Mouse (Mus musculus): ENCODE measurements at regions not wholly inside any gene's neighbourhood (a gene's known extent, or its start where the extent isn't known, plus 50 kb on each side); places are given as distances from the start of the nearest gene placed in this dataset.

GRCm38 (mm10) chr8:115555452-115555851, 152.1 kb downstream of the Maf start:
- TF ChIP-seq CTCF (IDR thresholded peaks at IDR 0.05; ENCODE audit: low read depth) (no peak), EP300 (IDR thresholded peaks at IDR 0.05; ENCODE audit: low read depth) (no peak)
- WGBS (ENCODE audit: insufficient replicate concordance): 36% methylated on average over 5 of the region's 5 CpGs
- Histone ChIP-seq H3K36me3 (replicated peaks; ENCODE audit: insufficient read depth, low read length) (no peaks in the 10 kb centered on the region), H3K4me1 (ENCODE audit: insufficient read depth) (no peaks in the 10 kb centered on the region; the same call in 1 of the 2 replicates), H3K27ac (ENCODE audit: low read depth) (no peak overlapping the region), H3K4me3 (ENCODE audit: low read depth, low read length) (no peak overlapping the region), H3K4me2 (ENCODE audit: low read depth, low read length) (no peak overlapping the region), H3K9ac (replicated peaks) (no peak overlapping the region), H3K27me3 (ENCODE audit: insufficient read depth, low read length) (no peaks in the 10 kb centered on the region), H3K9me3 (ENCODE audit: low read length) (no peaks in the 10 kb centered on the region)
- DNase-seq: no peak
- no peak; the same call in 1 of the 2 replicates for ATAC-seq

GRCm38 (mm10) chr8:115554185-115554584, 153.4 kb downstream of the Maf start:
- Histone ChIP-seq H3K27ac (ENCODE audit: low read depth) (no peak overlapping the region), H3K4me1 (ENCODE audit: insufficient read depth) (no peaks in the 10 kb centered on the region; the same call in 1 of the 2 replicates), H3K4me2 (ENCODE audit: low read depth, low read length) (no peak overlapping the region), H3K27me3 (ENCODE audit: insufficient read depth, low read length) (no peaks in the 10 kb centered on the region), H3K36me3 (replicated peaks; ENCODE audit: insufficient read depth, low read length) (no peaks in the 10 kb centered on the region), H3K9ac (replicated peaks) (no peak overlapping the region), H3K4me3 (ENCODE audit: low read depth, low read length) (no peak overlapping the region), H3K9me3 (ENCODE audit: low read length) (no peaks in the 10 kb centered on the region)
- DNase-seq: no peak
- ATAC-seq: no peak
- WGBS (ENCODE audit: insufficient replicate concordance): 73% methylated on average over 5 of the region's 5 CpGs
- TF ChIP-seq EP300 (IDR thresholded peaks at IDR 0.05; ENCODE audit: low read depth) (no peak), CTCF (IDR thresholded peaks at IDR 0.05; ENCODE audit: low read depth) (no peak)

GRCm38 (mm10) chr8:115551262-115551661, 156.3 kb downstream of the Maf start:
- Histone ChIP-seq H3K27ac (ENCODE audit: low read depth) (no peak overlapping the region), H3K9ac (replicated peaks) (no peak overlapping the region), H3K4me2 (ENCODE audit: low read depth, low read length) (no peak overlapping the region), H3K4me3 (ENCODE audit: low read depth, low read length) (no peak overlapping the region), H3K27me3 (ENCODE audit: insufficient read depth, low read length) (no peaks in the 10 kb centered on the region), H3K9me3 (ENCODE audit: low read length) (no peaks in the 10 kb centered on the region), H3K36me3 (replicated peaks; ENCODE audit: insufficient read depth, low read length) (no peaks in the 10 kb centered on the region), H3K4me1 (ENCODE audit: insufficient read depth) (no peaks in the 10 kb centered on the region)
- ATAC-seq: no peak
- TF ChIP-seq CTCF (IDR thresholded peaks at IDR 0.05; ENCODE audit: low read depth) (no peak), EP300 (IDR thresholded peaks at IDR 0.05; ENCODE audit: low read depth) (no peak)
- WGBS (ENCODE audit: insufficient replicate concordance): 74% methylated on average over 5 of the region's 5 CpGs
- DNase-seq: no peak

GRCm38 (mm10) chr8:115549112-115549511, 158.5 kb downstream of the Maf start:
- 72% methylated on average over 1 of the region's 1 CpGs for WGBS (ENCODE audit: insufficient replicate concordance)
- ATAC-seq: no peak

GRCm38 (mm10) chr8:115544067-115544466, 163.5 kb downstream of the Maf start:
- TF ChIP-seq CTCF (IDR thresholded peaks at IDR 0.05; ENCODE audit: low read depth) (no peak), EP300 (IDR thresholded peaks at IDR 0.05; ENCODE audit: low read depth) (no peak)
- Histone ChIP-seq H3K4me2 (ENCODE audit: low read depth, low read length) (no peak overlapping the region), H3K27ac (ENCODE audit: low read depth) (no peak overlapping the region), H3K4me3 (ENCODE audit: low read depth, low read length) (no peak overlapping the region), H3K9ac (replicated peaks) (no peak overlapping the region), H3K27me3 (ENCODE audit: insufficient read depth, low read length) (no peaks in the 10 kb centered on the region), H3K36me3 (replicated peaks; ENCODE audit: insufficient read depth, low read length) (no peaks in the 10 kb centered on the region), H3K4me1 (ENCODE audit: insufficient read depth) (no peaks in the 10 kb centered on the region), H3K9me3 (ENCODE audit: low read length) (no peaks in the 10 kb centered on the region)
- 65% methylated on average over 6 of the region's 6 CpGs for WGBS (ENCODE audit: insufficient replicate concordance)
- DNase-seq (no peak), ATAC-seq (no peak)

More at GRCm38 (mm10) chr8:115549112-115549511, 158.5 kb downstream of the Maf start:
- Histone ChIP-seq H3K9ac (replicated peaks) (no peak overlapping the region), H3K4me2 (ENCODE audit: low read depth, low read length) (no peak overlapping the region), H3K27ac (ENCODE audit: low read depth) (no peak overlapping the region), H3K4me1 (ENCODE audit: insufficient read depth) (no peaks in the 10 kb centered on the region), H3K27me3 (ENCODE audit: insufficient read depth, low read length) (no peaks in the 10 kb centered on the region), H3K36me3 (replicated peaks; ENCODE audit: insufficient read depth, low read length) (no peaks in the 10 kb centered on the region), H3K4me3 (ENCODE audit: low read depth, low read length) (no peak overlapping the region), H3K9me3 (ENCODE audit: low read length) (no peaks in the 10 kb centered on the region)
- TF ChIP-seq CTCF (IDR thresholded peaks at IDR 0.05; ENCODE audit: low read depth) (no peak), EP300 (IDR thresholded peaks at IDR 0.05; ENCODE audit: low read depth) (no peak)
- DNase-seq: no peak

- Histone ChIP-seq H3K4me3 (ENCODE audit: low read depth, low read length) (no peak overlapping the region), H3K36me3 (replicated peaks; ENCODE audit: insufficient read depth, low read length) (no peaks in the 10 kb centered on the region), H3K9me3 (ENCODE audit: low read length) (no peaks in the 10 kb centered on the region), H3K4me1 (ENCODE audit: insufficient read depth) (no peaks in the 10 kb centered on the region), H3K9ac (replicated peaks) (no peak overlapping the region), H3K4me2 (ENCODE audit: low read depth, low read length) (no peak overlapping the region), H3K27ac (ENCODE audit: low read depth) (no peak overlapping the region), H3K27me3 (ENCODE audit: insufficient read depth, low read length) (no peaks in the 10 kb centered on the region)
- no peak for ATAC-seq
- TF ChIP-seq EP300 (IDR thresholded peaks at IDR 0.05; ENCODE audit: low read depth): no peak
- no peak for TF ChIP-seq CTCF (IDR thresholded peaks at IDR 0.05; ENCODE audit: low read depth)
- DNase-seq: no peak
- WGBS (ENCODE audit: insufficient replicate concordance): 80% methylated on average over 3 of the region's 3 CpGs
Observed at GRCm38 (mm10) chr8:115542935-115543334, 164.7 kb downstream of the Maf start.

GRCm38 (mm10) chr8:115539600-115539999, 168.0 kb downstream of the Maf start:
- ATAC-seq (peak; percentile 70), DNase-seq (peak; percentile 26)
- H3K27ac ChIP-seq (ENCODE audit: low read depth): no peak overlapping the region
- H3K36me3 ChIP-seq (replicated peaks; ENCODE audit: insufficient read depth, low read length): no peaks in the 10 kb centered on the region
- no peaks in the 10 kb centered on the region for H3K9me3 ChIP-seq (ENCODE audit: low read length)
- no peaks in the 10 kb centered on the region for H3K4me1 ChIP-seq (ENCODE audit: insufficient read depth)
- no peak overlapping the region for H3K4me3 ChIP-seq (ENCODE audit: low read depth, low read length)
- 38% methylated on average over 9 of the region's 9 CpGs for WGBS (ENCODE audit: insufficient replicate concordance)
- no peak overlapping the region for H3K4me2 ChIP-seq (ENCODE audit: low read depth, low read length)
- no peak overlapping the region for H3K9ac ChIP-seq (replicated peaks)
- TF ChIP-seq EP300 (IDR thresholded peaks at IDR 0.05; ENCODE audit: low read depth) (peak; percentile 69; the same call in 1 of the 2 replicates), CTCF (IDR thresholded peaks at IDR 0.05; ENCODE audit: low read depth) (no peak)
- H3K27me3 ChIP-seq (ENCODE audit: insufficient read depth, low read length): no peaks in the 10 kb centered on the region

All from liver, postnatal 0 days (tissue).